Mouse (Mus musculus): ENCODE results near the gene Gm17617.
"Not testable (repeated sequence)": the region's sequence is repeated elsewhere in the genome, so short reads cannot be mapped to it uniquely, and the experiment has no call there.

DNA sequence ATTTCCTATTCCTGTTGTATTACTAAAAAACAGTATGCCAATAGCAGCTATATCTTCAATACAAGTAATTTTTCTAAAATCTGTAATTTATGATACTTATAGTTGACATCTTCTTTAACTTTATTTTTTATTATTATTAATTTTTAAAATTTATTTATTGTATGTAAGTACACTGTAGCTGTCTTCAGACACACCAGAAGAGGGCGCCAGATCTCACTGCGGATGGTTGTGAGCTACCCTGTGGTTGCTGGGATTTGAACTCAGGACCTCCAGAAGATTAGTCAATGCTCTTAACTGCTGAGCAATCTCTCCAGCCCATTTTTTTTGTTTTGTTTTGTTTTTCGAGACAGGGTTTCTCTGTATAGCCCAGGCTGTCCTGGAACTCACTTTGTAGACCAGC, 35.5 kb downstream of the Gm17617 start:
- TF ChIP-seq CTCF, EP300 (IDR thresholded peaks at IDR 0.05; ENCODE audit: low read depth): not testable (repeated sequence)

Data from heart, postnatal 0 days (tissue).